Mouse (Mus musculus) cerebellum, adult 2 months (tissue): Measurements from ENCODE around the gene Map3k7.

ENCODE experiments used
- CTCF ChIP-seq: fragments of 200-500 bp; IDR thresholded peaks from 2 replicates; pipeline ENCODE4 v1.5.1; 2011; ENCODE audit warnings: low read depth, mild to moderate bottlenecking, control low read depth, low read length, moderate library complexity, borderline replicate concordance; ENCODE audit not compliant: insufficient read depth
- POLR2A ChIP-seq: fragments of 200-500 bp; IDR thresholded peaks from 2 replicates; pipeline ENCODE4 v1.6.1; 2011; ENCODE audit warnings: low read length, control low read depth, borderline replicate concordance; ENCODE audit not compliant: insufficient read depth

- TF ChIP-seq POLR2A (no peak), CTCF (no peak; the same call in 1 of the 2 replicates)
Measured at GRCm38 (mm10) chr4:31938416-31939106, 25.3 kb upstream of the Map3k7 start.
